ENCODE assay signal across 9 mouse cellular contexts in the genomic region with DNA sequence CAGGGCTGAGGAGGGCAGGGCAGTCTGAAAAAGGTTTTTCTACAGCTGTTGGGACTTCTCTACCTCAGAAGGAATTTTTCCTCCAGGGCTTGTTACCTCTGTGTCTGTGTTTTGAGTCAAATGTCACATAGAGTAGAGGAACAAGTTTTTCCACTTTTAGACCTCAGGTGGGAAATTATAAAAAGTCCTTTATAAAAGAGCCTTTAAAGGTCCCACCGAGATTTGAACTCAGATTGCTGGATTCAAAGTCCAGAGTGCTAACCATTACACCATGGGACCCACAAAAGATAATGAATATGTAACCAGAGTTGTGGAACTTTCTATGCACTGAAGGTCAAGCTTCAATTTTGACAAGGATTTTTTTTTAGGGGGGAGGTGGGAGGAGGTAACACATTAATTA. TPM values are rescaled to one million over a fixed set of nuclear protein-coding genes. Genes with fewer than 3 reads are reported as not detected.
A peak's percentile ranks its signal among the peaks of the same experiment; 100 is the strongest.
DNase-seq lines count a peak whose midpoint lies in the region; ATAC-seq lines count a peak whose summit lies in the region.
"Had no signal": no experiment of that assay in that cellular context is flagged by ENCODE, and none has a peak within 500 bp of the region (broad histone marks: within the 10 kb centered on the region; RNA-seq: fewer than 3 reads in every experiment).

No protein-coding gene starts in this region.

- no peak for DNase-seq in lung, adult 18-20 months
- peak; percentile 58 for DNase-seq in embryonic facial prominence, embryonic 11.5 days (ENCODE audit: low spot score)
- DNase-seq in adrenal gland, postnatal 36 days = no peak
- DNase-seq in thymus, postnatal 10 days (ENCODE audit: low spot score in 2 of 2) = no peak
- DNase-seq: heart, postnatal 10 days had no signal

- peaks cover 7% of the 10 kb centered on the region; the same call in 1 of the 2 replicates for H3K4me1 ChIP-seq in lung, embryonic 16.5 days (replicated peaks; ENCODE audit: control insufficient read depth, insufficient read depth, low read length)
- no peaks in the 10 kb centered on the region for H3K4me1 ChIP-seq in embryonic facial prominence, embryonic 11.5 days (ENCODE audit: control insufficient read depth, insufficient read depth, low read length)
- H3K4me1 ChIP-seq in intestine, embryonic 15.5 days (replicated peaks) = no peaks in the 10 kb centered on the region
- no peaks in the 10 kb centered on the region for H3K4me1 ChIP-seq in stomach, embryonic 16.5 days (ENCODE audit: control insufficient read depth, insufficient read depth, low read length)

- H3K9me3 ChIP-seq in lung, embryonic 16.5 days (ENCODE audit: control insufficient read depth, low read length) = no peaks in the 10 kb centered on the region
- H3K9me3 ChIP-seq in embryonic facial prominence, embryonic 11.5 days (replicated peaks; ENCODE audit: control insufficient read depth, low read length) = no peaks in the 10 kb centered on the region
- no peaks in the 10 kb centered on the region for H3K9me3 ChIP-seq in intestine, embryonic 15.5 days
- H3K9me3 ChIP-seq in stomach, embryonic 16.5 days (replicated peaks; ENCODE audit: control insufficient read depth, low read length) = no peaks in the 10 kb centered on the region

- H3K27ac ChIP-seq in lung, embryonic 16.5 days (ENCODE audit: low read length) = no peak overlapping the region
- no peak overlapping the region for H3K27ac ChIP-seq in embryonic facial prominence, embryonic 11.5 days (replicated peaks; ENCODE audit: low read depth, low read length)
- H3K27ac ChIP-seq in intestine, embryonic 15.5 days = no peak overlapping the region
- H3K27ac ChIP-seq in stomach, embryonic 16.5 days (ENCODE audit: low read length) = no peak overlapping the region

- no peak overlapping the region for H3K4me3 ChIP-seq in lung, embryonic 16.5 days (ENCODE audit: low read length)
- no peak overlapping the region for H3K4me3 ChIP-seq in embryonic facial prominence, embryonic 11.5 days (ENCODE audit: low read depth, low read length)
- H3K4me3 ChIP-seq in intestine, embryonic 15.5 days (replicated peaks) = 0 out of 2 replicates have a peak overlapping the region, but pooled peaks have one; percentile 9
- H3K4me3 ChIP-seq in stomach, embryonic 16.5 days (replicated peaks; ENCODE audit: low read length) = no peak overlapping the region

- peak overlapping the region; percentile 2; the same call in 1 of the 2 replicates for H3K4me2 ChIP-seq in lung, embryonic 16.5 days (ENCODE audit: low read depth, low read length)
- no peak overlapping the region for H3K4me2 ChIP-seq in embryonic facial prominence, embryonic 11.5 days (ENCODE audit: low read depth, low read length)
- peak overlapping the region; percentile 41; the same call in 1 of the 2 replicates for H3K4me2 ChIP-seq in intestine, embryonic 15.5 days (replicated peaks)
- 0 out of 2 replicates have a peak overlapping the region, but pooled peaks have one; percentile 13 for H3K4me2 ChIP-seq in stomach, embryonic 16.5 days (ENCODE audit: low read depth, low read length)

- H3K36me3 ChIP-seq in lung, embryonic 16.5 days (ENCODE audit: control insufficient read depth, insufficient read depth, low read length) = no peaks in the 10 kb centered on the region
- H3K36me3 ChIP-seq in embryonic facial prominence, embryonic 11.5 days (replicated peaks; ENCODE audit: control insufficient read depth, insufficient read depth, low read depth, low read length) = no peaks in the 10 kb centered on the region
- no peaks in the 10 kb centered on the region for H3K36me3 ChIP-seq in intestine, embryonic 15.5 days
- H3K36me3 ChIP-seq in stomach, embryonic 16.5 days (ENCODE audit: control insufficient read depth, insufficient read depth, low read length) = no peaks in the 10 kb centered on the region

- ATAC-seq in lung, embryonic 16.5 days (ENCODE audit: low read depth) = no peak
- ATAC-seq in embryonic facial prominence, embryonic 11.5 days (replicated peaks; ENCODE audit: insufficient number of reproducible peaks, low FRiP score, low TSS enrichment, low read depth) = no peak
- peak; percentile 68 for ATAC-seq in intestine, embryonic 15.5 days
- ATAC-seq in stomach, embryonic 16.5 days (ENCODE audit: insufficient read depth, low FRiP score) = no peak
- ATAC-seq in inflammation-experienced regulatory T-cells, adult 6 months = no peak

- H3K9ac ChIP-seq in lung, embryonic 16.5 days (ENCODE audit: low read length) = no peak overlapping the region
- no peak overlapping the region for H3K9ac ChIP-seq in embryonic facial prominence, embryonic 11.5 days (replicated peaks; ENCODE audit: low read length)
- no peak overlapping the region for H3K9ac ChIP-seq in intestine, embryonic 15.5 days
- no peak overlapping the region for H3K9ac ChIP-seq in stomach, embryonic 16.5 days (ENCODE audit: low read length)

- 7% methylated on average over 1 of the region's 1 CpGs for WGBS in lung, embryonic 16.5 days
- WGBS in embryonic facial prominence, embryonic 11.5 days = 0% methylated on average over 1 of the region's 1 CpGs
- 6% methylated on average over 1 of the region's 1 CpGs for WGBS in intestine, embryonic 15.5 days
- WGBS in stomach, embryonic 16.5 days = 2% methylated on average over 1 of the region's 1 CpGs

- H3K27me3 ChIP-seq in lung, embryonic 16.5 days (ENCODE audit: control insufficient read depth, insufficient read depth, low read depth, low read length) = peaks cover 1% of the 10 kb centered on the region; the same call in 1 of the 2 replicates
- H3K27me3 ChIP-seq in embryonic facial prominence, embryonic 11.5 days (ENCODE audit: control insufficient read depth, insufficient read depth, low read length) = no peaks in the 10 kb centered on the region
- H3K27me3 ChIP-seq in intestine, embryonic 15.5 days (replicated peaks) = no peaks in the 10 kb centered on the region
- H3K27me3 ChIP-seq in stomach, embryonic 16.5 days (ENCODE audit: control insufficient read depth, insufficient read depth, low read length) = no peaks in the 10 kb centered on the region

RNA-seq across cellular contexts. Expression of gene Gpx5, which starts 24.3 kb away (rescaled TPM):
- not detected in 2 replicates for polyA plus RNA-seq in lung, embryonic 16.5 days (2015; fragmentation: Nextera tagmentation; extraction: Ambion mirVana)
- not detected in 2 replicates for polyA plus RNA-seq in embryonic facial prominence, embryonic 11.5 days (2014; fragmentation: Nextera tagmentation; extraction: Ambion mirVana)
- polyA plus RNA-seq in intestine, embryonic 15.5 days (2015; fragmentation: Nextera tagmentation; extraction: Ambion mirVana) = not detected in 2 replicates
- not detected in 2 replicates for polyA plus RNA-seq in stomach, embryonic 16.5 days (2015; fragmentation: Nextera tagmentation; extraction: Ambion mirVana)
- polyA plus RNA-seq in inflammation-experienced regulatory T-cells, adult 6 months (2017; shearing (Covaris generic)) = not detected
- total RNA-seq in adrenal gland, postnatal 36 days (2021) = not detected
- total RNA-seq: heart, postnatal 10 days had no signal

RNA-seq across cellular contexts. Expression of gene Gpx6, which starts 43.7 kb away (rescaled TPM):
- polyA plus RNA-seq in lung, embryonic 16.5 days (2015; fragmentation: Nextera tagmentation; extraction: Ambion mirVana) = not detected in 2 replicates
- polyA plus RNA-seq in embryonic facial prominence, embryonic 11.5 days (2014; fragmentation: Nextera tagmentation; extraction: Ambion mirVana) = 0.41 and 0.67 TPM in 2 replicates
- not detected in 2 replicates for polyA plus RNA-seq in intestine, embryonic 15.5 days (2015; fragmentation: Nextera tagmentation; extraction: Ambion mirVana)
- polyA plus RNA-seq in stomach, embryonic 16.5 days (2015; fragmentation: Nextera tagmentation; extraction: Ambion mirVana) = not detected in 2 replicates
- polyA plus RNA-seq in inflammation-experienced regulatory T-cells, adult 6 months (2017; shearing (Covaris generic)) = not detected
- not detected for total RNA-seq in adrenal gland, postnatal 36 days (2021)
- total RNA-seq: heart, postnatal 10 days had no signal
